ENCODE assay signal across 18 mouse cellular contexts in genomic region chr17:31322446-31322845, GRCm38 (mm10). TPM values are rescaled to one million over a fixed set of nuclear protein-coding genes. Genes with fewer than 3 reads are reported as not detected.
A peak's percentile ranks its signal among the peaks of the same experiment; 100 is the strongest.
DNase-seq lines count a peak whose midpoint lies in the region; ATAC-seq and TF ChIP-seq lines count a peak whose summit lies in the region.
"Had no signal": no experiment of that assay in that cellular context is flagged by ENCODE, and none has a peak within 500 bp of the region (broad histone marks: within the 10 kb centered on the region; RNA-seq: fewer than 3 reads in every experiment).

No protein-coding gene starts in this region.

- ATAC-seq in stomach, postnatal 0 days (ENCODE audit: low FRiP score, low TSS enrichment) = peak; percentile 49; the same call in 1 of the 2 replicates
- ATAC-seq: forebrain, embryonic 14.5 days; hindbrain, embryonic 16.5 days had no signal

- DNase-seq in cerebellum, postnatal 14 days = peak; percentile 61 to 75
- no peak for DNase-seq in cerebellum, postnatal 36 days
- peak; percentile 59 to 66 for DNase-seq in kidney, postnatal 25 days
- DNase-seq in kidney, adult 18-20 months = no peak
- DNase-seq in thymus, postnatal 14 days = peak; percentile 39
- DNase-seq in thymus, postnatal 4 days = no peak
- peak; percentile 81 for DNase-seq in stomach, postnatal 0 days (ENCODE audit: low spot score)
- no peak for DNase-seq in neural tube, embryonic 10.5 days (ENCODE audit: extremely low spot score, low spot score)
- DNase-seq: adrenal gland, adult 8-10 months; cerebellum, adult 2 months; embryo, embryonic 11 days; heart, adult 11 months; heart, postnatal 4 days; lung, adult 2 months; right cerebral cortex, adult 18-20 months; spleen, adult 18-20 months had no signal

- H3K27me3 ChIP-seq in stomach, postnatal 0 days (ENCODE audit: control insufficient read depth, insufficient read depth, low read length) = no peaks in the 10 kb centered on the region

- TF ChIP-seq CTCF in stomach, postnatal 0 days (IDR thresholded peaks at IDR 0.05; ENCODE audit: low read depth) = no peak

- no peak overlapping the region for H3K4me2 ChIP-seq in stomach, postnatal 0 days (replicated peaks; ENCODE audit: low read depth)

- no peaks in the 10 kb centered on the region for H3K9me3 ChIP-seq in stomach, postnatal 0 days (ENCODE audit: control insufficient read depth, low read length)

- no peak overlapping the region for H3K9ac ChIP-seq in stomach, postnatal 0 days (ENCODE audit: low read length)

- no peaks in the 10 kb centered on the region for H3K4me1 ChIP-seq in stomach, postnatal 0 days (replicated peaks; ENCODE audit: control insufficient read depth, insufficient read depth)

- 0 out of 2 replicates have a peak overlapping the region, but pooled peaks have one; percentile 2 for H3K27ac ChIP-seq in stomach, postnatal 0 days (replicated peaks)

- WGBS in stomach, postnatal 0 days = 51% methylated on average over 4 of the region's 4 CpGs

- no peak overlapping the region for H3K4me3 ChIP-seq in stomach, postnatal 0 days (ENCODE audit: low read depth, low read length)

- no peaks in the 10 kb centered on the region for H3K36me3 ChIP-seq in stomach, postnatal 0 days (ENCODE audit: control insufficient read depth, insufficient read depth, low read length)

- no peak for TF ChIP-seq EP300 in stomach, postnatal 0 days (optimal IDR thresholded peaks at IDR 0.05)

RNA-seq across cellular contexts. Expression of gene Slc37a1, which starts 35.9 kb away (rescaled TPM):
- 14.7 and 16.6 TPM in 2 replicates for polyA plus RNA-seq in stomach, postnatal 0 days (2015; fragmentation: Nextera tagmentation; extraction: Ambion mirVana)

RNA-seq across cellular contexts. Expression of gene Rsph1, which starts 45.3 kb away (rescaled TPM):
- polyA plus RNA-seq in stomach, postnatal 0 days (2015; fragmentation: Nextera tagmentation; extraction: Ambion mirVana) = 0.87 and 0.99 TPM in 2 replicates

Comparison
In these comparisons a context has a peak if more than half of its experiments do, and no peak if none do; other contexts are left out.
1. DNase-seq: peak in cerebellum, postnatal 14 days (2 of 2), kidney, postnatal 25 days (2 of 2), thymus, postnatal 14 days (single experiment) and stomach, postnatal 0 days (single experiment); none in cerebellum, postnatal 36 days (0 of 2), kidney, adult 18-20 months (single experiment), thymus, postnatal 4 days (single experiment) and neural tube, embryonic 10.5 days (single experiment).